ENCODE assay signal across 11 mouse cellular contexts in genomic region chr2:129580656-129581055, GRCm38 (mm10). TPM values are rescaled to one million over a fixed set of nuclear protein-coding genes. Genes with fewer than 3 reads are reported as not detected.
DNase-seq lines count a peak whose midpoint lies in the region.
"Had no signal": no experiment of that assay in that cellular context is flagged by ENCODE, and none has a peak within 500 bp of the region (broad histone marks: within the 10 kb centered on the region; RNA-seq: fewer than 3 reads in every experiment).

No protein-coding gene starts in this region.

- DNase-seq in adrenal gland, adult 18-20 months (ENCODE audit: low spot score in 2 of 2): peak; percentile 53 to 62
- DNase-seq in adrenal gland, postnatal 10 days: no peak
- peak; percentile 79 to 84 for DNase-seq in layer of hippocampus, adult 18-20 months (ENCODE audit: low spot score in 2 of 2)
- DNase-seq in layer of hippocampus, postnatal 14 days (ENCODE audit: low spot score in 2 of 2): no peak
- DNase-seq in adrenal gland, postnatal 36 days: peak; percentile 77 to 80
- DNase-seq in layer of hippocampus, adult 9-11 months: peak; percentile 73
- no peak for DNase-seq in urinary bladder, adult 18-20 months (ENCODE audit: low spot score in 2 of 2)
- no peak for DNase-seq in thymus, adult 18-20 months
- DNase-seq: kidney, postnatal 10 days had no signal

RNA-seq across cellular contexts. Expression of gene Sirpa, which starts 12.0 kb away (rescaled TPM):
- total RNA-seq in adrenal gland, adult 18-20 months (2021): 10 to 100 TPM; 42.1 to 60.6 TPM
- total RNA-seq in adrenal gland, postnatal 10 days (2021): 10 to 100 TPM; 44.6 to 56.1 TPM
- 100 to 1,000 TPM; 295 to 305 TPM for total RNA-seq in layer of hippocampus, adult 18-20 months (2021)
- 100 to 1,000 TPM; 255 to 279 TPM for total RNA-seq in layer of hippocampus, postnatal 14 days (2021)
- total RNA-seq in adrenal gland, postnatal 36 days (2021): 10 to 100 TPM; 37.5 to 66.5 TPM

RNA-seq across cellular contexts. Expression of gene F830045P16Rik, which starts 44.3 kb away (rescaled TPM):
- not detected for total RNA-seq in adrenal gland, adult 18-20 months (2021)
- not detected for total RNA-seq in adrenal gland, postnatal 10 days (2021)
- total RNA-seq in layer of hippocampus, adult 18-20 months (2021): under 1 TPM; 0.22 to 0.43 TPM
- total RNA-seq in layer of hippocampus, postnatal 14 days (2021): under 1 TPM; 0.32 to 0.38 TPM
- total RNA-seq in adrenal gland, postnatal 36 days (2021): not detected
- total RNA-seq: G1E; hindbrain, postnatal 0 days had no signal

Comparison
In these comparisons a context has a peak if more than half of its experiments do, and no peak if none do; other contexts are left out.
1. DNase-seq: peak in adrenal gland, adult 18-20 months (2 of 2), layer of hippocampus, adult 18-20 months (2 of 2), adrenal gland, postnatal 36 days (2 of 2) and layer of hippocampus, adult 9-11 months (single experiment); none in adrenal gland, postnatal 10 days (single experiment), layer of hippocampus, postnatal 14 days (0 of 2), urinary bladder, adult 18-20 months (0 of 2) and thymus, adult 18-20 months (0 of 2).